ENCODE assay signal across 28 mouse cellular contexts in genomic region chr1:82806391-82806790, GRCm38 (mm10). TPM values are rescaled to one million over a fixed set of nuclear protein-coding genes. Genes with fewer than 3 reads are reported as not detected.
DNase-seq lines count a peak whose midpoint lies in the region; ATAC-seq lines count a peak whose summit lies in the region.
"Had no signal": no experiment of that assay in that cellular context is flagged by ENCODE, and none has a peak within 500 bp of the region (broad histone marks: within the 10 kb centered on the region; RNA-seq: fewer than 3 reads in every experiment).

No protein-coding gene starts in this region.

- no peaks in the 10 kb centered on the region for H3K36me3 ChIP-seq in heart, embryonic 11.5 days (ENCODE audit: control insufficient read depth, insufficient read depth, low read length)
- no peaks in the 10 kb centered on the region for H3K36me3 ChIP-seq in kidney, embryonic 15.5 days
- no peaks in the 10 kb centered on the region for H3K36me3 ChIP-seq in heart, embryonic 16.5 days (ENCODE audit: control insufficient read depth, insufficient read depth)
- H3K36me3 ChIP-seq: hindbrain, embryonic 10.5 days; limb, embryonic 10.5 days; lung, embryonic 15.5 days; midbrain, embryonic 12.5 days had no signal

- no peak overlapping the region for H3K4me3 ChIP-seq in heart, embryonic 11.5 days (ENCODE audit: low read depth, low read length)
- H3K4me3 ChIP-seq in kidney, embryonic 15.5 days (replicated peaks), result no peak overlapping the region
- no peak overlapping the region for H3K4me3 ChIP-seq in heart, embryonic 16.5 days (ENCODE audit: low read length)
- H3K4me3 ChIP-seq: hindbrain, embryonic 10.5 days; limb, embryonic 10.5 days; lung, embryonic 15.5 days; midbrain, embryonic 12.5 days had no signal

- 0 out of 2 replicates have a peak, but pooled peaks cover 2% of the 10 kb centered on the region for H3K9me3 ChIP-seq in heart, embryonic 11.5 days (replicated peaks; ENCODE audit: control insufficient read depth, low read length)
- no peaks in the 10 kb centered on the region for H3K9me3 ChIP-seq in kidney, embryonic 15.5 days (replicated peaks)
- no peaks in the 10 kb centered on the region for H3K9me3 ChIP-seq in heart, embryonic 16.5 days (replicated peaks; ENCODE audit: control insufficient read depth, low read length)
- H3K9me3 ChIP-seq: hindbrain, embryonic 10.5 days; limb, embryonic 10.5 days; lung, embryonic 15.5 days; midbrain, embryonic 12.5 days had no signal

- no peak overlapping the region for H3K4me2 ChIP-seq in heart, embryonic 11.5 days
- H3K4me2 ChIP-seq in kidney, embryonic 15.5 days, result no peak overlapping the region
- H3K4me2 ChIP-seq in heart, embryonic 16.5 days (ENCODE audit: low read depth, low read length), result no peak overlapping the region
- H3K4me2 ChIP-seq: lung, embryonic 15.5 days; midbrain, embryonic 12.5 days had no signal

- H3K27ac ChIP-seq in heart, embryonic 11.5 days (ENCODE audit: low read depth, low read length), result no peak overlapping the region
- peak overlapping the region; percentile 41 for H3K27ac ChIP-seq in kidney, embryonic 15.5 days
- H3K27ac ChIP-seq in heart, embryonic 16.5 days (ENCODE audit: low read length), result peak overlapping the region; percentile 70
- H3K27ac ChIP-seq: hindbrain, embryonic 10.5 days; hindbrain, postnatal 0 days; limb, embryonic 10.5 days; lung, embryonic 15.5 days; midbrain, embryonic 12.5 days had no signal

- peak; percentile 93 for DNase-seq in heart, adult 11 months
- DNase-seq in kidney, postnatal 25 days, result no peak
- DNase-seq in heart, postnatal 14 days, result peak; percentile 8 to 25
- no peak for DNase-seq in right cerebral cortex, postnatal 36 days (ENCODE audit: low spot score in 2 of 2)
- DNase-seq: cerebellum, adult 2 months; cerebellum, postnatal 36 days; thymus, postnatal 14 days had no signal

- no peak for ATAC-seq in heart, embryonic 11.5 days (replicated peaks; ENCODE audit: insufficient number of reproducible peaks, low FRiP score, low TSS enrichment)
- no peak for ATAC-seq in kidney, embryonic 15.5 days (replicated peaks; ENCODE audit: low FRiP score)
- no peak for ATAC-seq in heart, embryonic 16.5 days (replicated peaks; ENCODE audit: extremely low read depth, insufficient read depth, low FRiP score)
- ATAC-seq: hindbrain, postnatal 0 days; intestine, postnatal 0 days had no signal

- no peaks in the 10 kb centered on the region for H3K27me3 ChIP-seq in heart, embryonic 11.5 days (ENCODE audit: control insufficient read depth, insufficient read depth, low read length)
- H3K27me3 ChIP-seq in kidney, embryonic 15.5 days, result no peaks in the 10 kb centered on the region
- no peaks in the 10 kb centered on the region for H3K27me3 ChIP-seq in heart, embryonic 16.5 days (ENCODE audit: control insufficient read depth, insufficient read depth, low read length)
- H3K27me3 ChIP-seq: lung, embryonic 15.5 days; midbrain, embryonic 12.5 days had no signal

- intact Hi-C loops in heart, postnatal 14 days (cut with DNase I), result no loop called here

- H3K9ac ChIP-seq in heart, embryonic 11.5 days (ENCODE audit: low read depth, low read length), result no peak overlapping the region
- H3K9ac ChIP-seq in kidney, embryonic 15.5 days, result no peak overlapping the region
- H3K9ac ChIP-seq in heart, embryonic 16.5 days (ENCODE audit: low read length), result no peak overlapping the region
- H3K9ac ChIP-seq: lung, embryonic 15.5 days; midbrain, embryonic 12.5 days had no signal

- 64% methylated on average over 8 of the region's 8 CpGs for WGBS in heart, embryonic 11.5 days (ENCODE audit: insufficient replicate concordance)
- 61% methylated on average over 8 of the region's 8 CpGs for WGBS in kidney, embryonic 15.5 days
- WGBS in heart, embryonic 16.5 days, result 56% methylated on average over 8 of the region's 8 CpGs

- H3K4me1 ChIP-seq in heart, embryonic 11.5 days (ENCODE audit: control insufficient read depth, insufficient read depth, low read length), result peaks cover 3% of the 10 kb centered on the region; the same call in 1 of the 2 replicates
- H3K4me1 ChIP-seq in kidney, embryonic 15.5 days, result peaks cover 5% of the 10 kb centered on the region; the same call in 1 of the 2 replicates
- H3K4me1 ChIP-seq in heart, embryonic 16.5 days (ENCODE audit: control insufficient read depth, insufficient read depth, low read length), result peaks cover 9% of the 10 kb centered on the region
- H3K4me1 ChIP-seq: hindbrain, embryonic 10.5 days; limb, embryonic 10.5 days; lung, embryonic 15.5 days; midbrain, embryonic 12.5 days had no signal

RNA-seq across cellular contexts. Expression of gene Agfg1, which starts 32.9 kb away (rescaled TPM):
- 42.2 and 43.8 TPM in 2 replicates for polyA plus RNA-seq in heart, embryonic 11.5 days (2014; fragmentation: Nextera tagmentation; extraction: Ambion mirVana)
- polyA plus RNA-seq in kidney, embryonic 15.5 days (2015; fragmentation: Nextera tagmentation; extraction: Ambion mirVana), result 29.7 and 33.0 TPM in 2 replicates
- polyA plus RNA-seq in heart, embryonic 16.5 days (2015; fragmentation: Nextera tagmentation; extraction: Ambion mirVana), result 30.0 and 30.4 TPM in 2 replicates
- total RNA-seq in heart, postnatal 14 days (2021), result 10 to 100 TPM; 34.0 to 36.7 TPM

RNA-seq across cellular contexts. Expression of gene Gm47791, which starts 35.3 kb away (rescaled TPM):
- not detected in 2 replicates for polyA plus RNA-seq in heart, embryonic 11.5 days (2014; fragmentation: Nextera tagmentation; extraction: Ambion mirVana)
- not detected in 2 replicates for polyA plus RNA-seq in kidney, embryonic 15.5 days (2015; fragmentation: Nextera tagmentation; extraction: Ambion mirVana)
- not detected in 2 replicates for polyA plus RNA-seq in heart, embryonic 16.5 days (2015; fragmentation: Nextera tagmentation; extraction: Ambion mirVana)
- total RNA-seq in heart, postnatal 14 days (2021), result not detected
- total RNA-seq: adrenal gland, adult 18-20 months; adrenal gland, postnatal 4 days; hindbrain, postnatal 0 days; layer of hippocampus, postnatal 10 days; left cerebral cortex, adult 8-10 months; liver, adult 2 months; monocyte, adult 5-6 weeks had no signal
- polyA plus RNA-seq: C2C12; cerebellum, adult 2 months; forebrain, embryonic 11.5 days; gonadal fat pad, adult 2 months; hindbrain, embryonic 10.5 days; hindbrain, postnatal 0 days; intestine, postnatal 0 days; limb, embryonic 10.5 days; liver, adult 2 months; lung, embryonic 15.5 days; midbrain, embryonic 12.5 days; neural tube, embryonic 11.5 days; small intestine, adult 2 months; testis, adult 2 months had no signal

RNA-seq across cellular contexts. Expression of gene Tm4sf20, which starts 38.1 kb away (rescaled TPM):
- 0.29 TPM in 1 of 2 replicates, not detected in the other for polyA plus RNA-seq in heart, embryonic 11.5 days (2014; fragmentation: Nextera tagmentation; extraction: Ambion mirVana)
- polyA plus RNA-seq in kidney, embryonic 15.5 days (2015; fragmentation: Nextera tagmentation; extraction: Ambion mirVana), result 1.7 and 2.7 TPM in 2 replicates
- 0.67 TPM in 1 of 2 replicates, not detected in the other for polyA plus RNA-seq in heart, embryonic 16.5 days (2015; fragmentation: Nextera tagmentation; extraction: Ambion mirVana)
- not detected for total RNA-seq in heart, postnatal 14 days (2021)
- total RNA-seq: adrenal gland, adult 18-20 months; adrenal gland, postnatal 4 days; hindbrain, postnatal 0 days; layer of hippocampus, postnatal 10 days; left cerebral cortex, adult 8-10 months; liver, adult 2 months; monocyte, adult 5-6 weeks had no signal
- polyA plus RNA-seq: C2C12; cerebellum, adult 2 months; gonadal fat pad, adult 2 months; hindbrain, postnatal 0 days; limb, embryonic 10.5 days; liver, adult 2 months; testis, adult 2 months had no signal

Comparison
In these comparisons a context has a peak if more than half of its experiments do, and no peak if none do; other contexts are left out.
1. DNase-seq: peak in heart, adult 11 months (single experiment) and heart, postnatal 14 days (2 of 2); none in kidney, postnatal 25 days (0 of 2) and right cerebral cortex, postnatal 36 days (0 of 2).